Mouse (Mus musculus): ENCODE measurements around the gene Fer1l4.

DNA sequence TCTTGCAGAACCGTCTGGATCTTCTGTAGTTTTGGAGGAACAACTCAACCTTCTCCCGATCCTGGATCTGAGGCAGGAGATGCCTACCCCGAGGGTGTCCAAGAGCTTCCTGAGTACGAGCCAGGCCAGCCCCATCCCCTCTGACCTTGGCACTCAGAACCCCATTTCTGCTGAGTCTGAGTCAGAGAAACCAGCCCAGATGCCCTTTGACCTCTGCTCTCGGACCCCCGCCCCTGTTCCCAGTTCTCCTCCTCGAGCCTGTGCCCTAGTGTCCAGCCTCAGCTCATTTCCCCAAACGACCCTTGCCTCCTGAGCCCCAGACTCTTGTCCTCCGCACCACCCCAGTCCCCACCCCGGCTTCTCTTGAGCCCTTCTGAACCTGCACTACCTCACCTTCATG lies 13.4 kb upstream of the Fer1l4 start:
- TF ChIP-seq CTCF (IDR thresholded peaks at IDR 0.05; ENCODE audit: low read depth, low read length) (no peak), POLR2A (IDR thresholded peaks at IDR 0.05; ENCODE audit: insufficient read depth, low read length) (no peak)
